Mouse (Mus musculus) neural tube, embryonic 14.5 days (tissue): ENCODE results near the gene Olfr222. TPM values are rescaled to one million over a fixed set of nuclear protein-coding genes. Genes with fewer than 3 reads are reported as not detected.
A peak's percentile ranks its signal among the peaks of the same experiment; 100 is the strongest.

Source experiments
- ATAC-seq: fragments of 200-750 bp; cut with Nextera tagmentation; 2 replicates; pipeline ENCODE4 v1.8.0; 2017; ENCODE audit warnings: low read depth, mild to moderate bottlenecking, moderate TSS enrichment, moderate library complexity
- H3K27ac ChIP-seq: fragments of 300-500 bp; sonication (generic); 2 replicates; pipeline ENCODE4 v1.5.1; 2014; ENCODE audit warnings: low read depth, mild to moderate bottlenecking, control low read depth, low read length, moderate library complexity, mixed read lengths
- H3K27me3 ChIP-seq: fragments of 300-500 bp; sonication (generic); 2 replicates; pipeline ENCODE4 v1.6.1; 2014; ENCODE audit warnings: low read length; ENCODE audit not compliant: control insufficient read depth, insufficient read depth
- H3K36me3 ChIP-seq: fragments of 300-500 bp; sonication (generic); 2 replicates; pipeline ENCODE4 v1.6.1; 2014; ENCODE audit warnings: low read length, mixed read lengths; ENCODE audit not compliant: control insufficient read depth, insufficient read depth
- H3K4me1 ChIP-seq: fragments of 300-500 bp; sonication (generic); 2 replicates; pipeline ENCODE4 v1.6.1; 2014; ENCODE audit warnings: low read length; ENCODE audit not compliant: control insufficient read depth, insufficient read depth
- H3K4me2 ChIP-seq: fragments of 300-500 bp; sonication (generic); 2 replicates; pipeline ENCODE4 v1.6.1; 2014; ENCODE audit warnings: mild to moderate bottlenecking, low read depth, low read length, control low read depth
- H3K4me3 ChIP-seq: fragments of 300-500 bp; sonication (generic); 2 replicates; pipeline ENCODE4 v1.5.1; 2014; ENCODE audit warnings: low read depth, low read length, control low read depth, mixed read lengths
- H3K9ac ChIP-seq: fragments of 300-500 bp; sonication (generic); replicated peaks from 2 replicates; pipeline ENCODE4 v1.6.1; 2014; ENCODE audit warnings: low read depth, mild to moderate bottlenecking, control low read depth, low read length, mixed read lengths
- H3K9me3 ChIP-seq: fragments of 300-500 bp; sonication (generic); 2 replicates; pipeline ENCODE4 v1.6.1; 2016; ENCODE audit warnings: low read length; ENCODE audit not compliant: control insufficient read depth
- WGBS: fragments of 180-500 bp; shearing (Covaris S2); extraction: QIAGEN DNeasy Blood & Tissue Kit; methylation state at CpG from one replicate; pipeline ENCODE4 v1.1.7; 2014; 5-methylcytosine and 5-hydroxymethylcytosine counted together
- polyA plus RNA-seq: library from polyadenylated mRNA; unstranded; fragments of >200 nt; fragmentation: Nextera tagmentation; extraction: Ambion mirVana; gene quantifications from 2 replicates; pipeline ENCODE4 v1.2.1, GENCODE M21; 2014

The Olfr222 gene
- polyA plus RNA-seq, 1 experiment from 2014 or later = 0.12 TPM

GRCm38 (mm10) chr11:59531562-59531961 is 44.5 kb downstream of the Olfr222 start:
- 82% methylated on average over 5 of the region's 5 CpGs for WGBS
- Histone ChIP-seq H3K4me3 (no peak overlapping the region), H3K27ac (no peak overlapping the region), H3K9me3 (no peaks in the 10 kb centered on the region), H3K36me3 (no peaks in the 10 kb centered on the region), H3K4me2 (no peak overlapping the region), H3K4me1 (no peaks in the 10 kb centered on the region), H3K9ac (no peak overlapping the region), H3K27me3 (no peaks in the 10 kb centered on the region)
- no peak for ATAC-seq

GRCm38 (mm10) chr11:59530870-59531535 is 45.0 kb downstream of the Olfr222 start:
- no peak overlapping the region for H3K4me2 ChIP-seq
- H3K27me3 ChIP-seq = no peaks in the 10 kb centered on the region
- no peaks in the 10 kb centered on the region for H3K36me3 ChIP-seq
- no peaks in the 10 kb centered on the region for H3K9me3 ChIP-seq
- no peak overlapping the region for H3K4me3 ChIP-seq
- H3K4me1 ChIP-seq = no peaks in the 10 kb centered on the region
- 63% methylated on average over 6 of the region's 6 CpGs for WGBS
- H3K9ac ChIP-seq = no peak overlapping the region
- no peak for ATAC-seq
- H3K27ac ChIP-seq = no peak overlapping the region

- no peak for ATAC-seq
- no peaks in the 10 kb centered on the region for H3K36me3 ChIP-seq
- no peak overlapping the region for H3K9ac ChIP-seq
- no peak overlapping the region for H3K4me3 ChIP-seq
- 78% methylated on average over 5 of the region's 5 CpGs for WGBS
- no peaks in the 10 kb centered on the region for H3K4me1 ChIP-seq
- H3K4me2 ChIP-seq = no peak overlapping the region
- no peaks in the 10 kb centered on the region for H3K27me3 ChIP-seq
- no peaks in the 10 kb centered on the region for H3K9me3 ChIP-seq
- H3K27ac ChIP-seq = no peak overlapping the region
Observed at GRCm38 (mm10) chr11:59530221-59530620, 45.8 kb downstream of the Olfr222 start.

- no peak within 1 kb of the TSS for H3K4me3 ChIP-seq
- no peak within 1 kb of the TSS for H3K9ac ChIP-seq
- 50% methylated on average over 8 of the region's 8 CpGs for WGBS
- no peaks in the 10 kb centered on the region for H3K9me3 ChIP-seq
- no peaks in the 10 kb centered on the region for H3K27me3 ChIP-seq
- no peaks in the 10 kb centered on the region for H3K36me3 ChIP-seq
- no peak for ATAC-seq
- H3K4me2 ChIP-seq = no peak within 1 kb of the TSS
- no peaks in the 10 kb centered on the region for H3K4me1 ChIP-seq
- no peak within 1 kb of the TSS for H3K27ac ChIP-seq
Observed at GRCm38 (mm10) chr11:59526472-59527080, 49.5 kb downstream of the Olfr222 start, which contains the start of gene Zkscan17. Zkscan17 (minus strand) TSS chr11:59526751.

- no peaks in the 10 kb centered on the region for H3K36me3 ChIP-seq
- H3K9me3 ChIP-seq = no peaks in the 10 kb centered on the region
- H3K27me3 ChIP-seq = no peaks in the 10 kb centered on the region
- ATAC-seq = peak; percentile 38
- H3K4me1 ChIP-seq = no peaks in the 10 kb centered on the region
- no peak overlapping the region for H3K4me2 ChIP-seq
- no peak overlapping the region for H3K27ac ChIP-seq
- WGBS = 7% methylated on average over 10 of the region's 10 CpGs
- no peak overlapping the region for H3K4me3 ChIP-seq
- H3K9ac ChIP-seq = no peak overlapping the region
Observed at GRCm38 (mm10) chr11:59525237-59525636, 50.8 kb downstream of the Olfr222 start.

GRCm38 (mm10) chr11:59524150-59524549 is 51.9 kb downstream of the Olfr222 start:
- ATAC-seq = no peak
- WGBS = 96% methylated on average over 2 of the region's 2 CpGs
- no peak overlapping the region for H3K4me2 ChIP-seq
- no peaks in the 10 kb centered on the region for H3K27me3 ChIP-seq
- no peak overlapping the region for H3K27ac ChIP-seq
- no peaks in the 10 kb centered on the region for H3K4me1 ChIP-seq
- H3K9me3 ChIP-seq = no peaks in the 10 kb centered on the region
- H3K4me3 ChIP-seq = no peak overlapping the region
- H3K36me3 ChIP-seq = no peaks in the 10 kb centered on the region
- no peak overlapping the region for H3K9ac ChIP-seq

Other genes with a start within 250 kb of the Olfr222 start
- gene Prss38, start 200.6 kb downstream of the Olfr222 start, polyA plus RNA-seq = not detected in 2 replicates
- gene Jmjd4, start 126.2 kb downstream of the Olfr222 start, polyA plus RNA-seq = 20.9 and 21.4 TPM in 2 replicates
- 622 and 695 TPM in 2 replicates for gene Snap47, start 125.0 kb downstream of the Olfr222 start, polyA plus RNA-seq
- gene Zfp867, start 103.8 kb downstream of the Olfr222 start, polyA plus RNA-seq = 13.9 and 15.0 TPM in 2 replicates
- gene Zkscan17, start 49.5 kb downstream of the Olfr222 start, polyA plus RNA-seq = 11.3 and 13.0 TPM in 2 replicates
- gene Nlrp3, start 34.7 kb downstream of the Olfr222 start, polyA plus RNA-seq = 0.12 and 0.17 TPM in 2 replicates
- not detected in 2 replicates for gene Olfr223, start 17.1 kb upstream of the Olfr222 start, polyA plus RNA-seq
- 54.6 and 61.9 TPM in 2 replicates for gene Mprip, start 85.1 kb upstream of the Olfr222 start, polyA plus RNA-seq
- 3.6 and 4.4 TPM in 2 replicates for gene Pld6, start 211.4 kb upstream of the Olfr222 start, polyA plus RNA-seq
- gene Flcn, start 233.8 kb upstream of the Olfr222 start, polyA plus RNA-seq = 39.3 and 41.6 TPM in 2 replicates